Mouse (Mus musculus) lung, postnatal 36 days (tissue): Measurements from ENCODE around the gene Clcn6.
A peak's percentile ranks its signal among the peaks of the same experiment; 100 is the strongest.

ENCODE experiments used
- DNase-seq: peaks from one replicate; pipeline ENCODE4 v3.0.0; 2022; ENCODE audit warnings: mixed read lengths

Clcn6 gene

DNA sequence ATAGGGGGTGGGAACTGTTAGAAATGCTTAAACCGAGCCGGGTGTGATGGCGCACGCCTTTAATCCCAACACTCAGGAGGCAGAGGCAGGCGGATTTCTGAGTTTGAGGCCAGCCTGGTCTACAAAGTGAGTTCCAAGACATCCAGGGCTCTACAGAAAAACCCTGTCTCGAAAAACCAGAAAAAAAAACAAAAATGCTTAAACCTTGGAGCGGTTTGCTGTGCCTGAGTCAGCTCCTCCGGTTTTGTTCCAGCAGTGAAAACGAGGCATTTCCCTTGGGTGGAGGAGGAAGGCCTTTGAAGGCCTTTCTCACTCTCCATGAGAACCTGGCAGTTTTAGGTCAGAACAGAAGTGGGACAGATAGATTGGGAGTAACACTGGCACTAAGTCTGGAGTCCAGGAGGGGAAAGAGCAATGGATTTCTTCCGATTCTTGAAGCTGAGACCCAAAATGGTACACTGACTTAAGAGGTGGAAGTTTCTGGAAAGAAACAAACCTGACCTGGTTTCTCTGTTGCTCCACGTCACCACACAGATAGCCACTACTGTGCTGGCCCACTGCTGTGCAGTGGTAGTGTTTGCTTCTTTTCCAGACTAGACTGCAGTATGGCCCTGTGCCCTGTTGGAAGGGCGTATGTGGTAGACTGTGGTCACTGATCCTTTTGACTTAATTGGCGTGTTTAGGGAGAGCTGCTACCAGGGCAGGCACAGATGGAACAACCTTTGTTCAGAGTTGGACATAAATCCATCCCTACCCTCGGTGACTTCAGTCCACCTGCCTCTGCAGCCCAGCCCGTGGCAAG lies 1.6 kb upstream of the Clcn6 start:
- DNase-seq, result peak; percentile 23

DNA sequence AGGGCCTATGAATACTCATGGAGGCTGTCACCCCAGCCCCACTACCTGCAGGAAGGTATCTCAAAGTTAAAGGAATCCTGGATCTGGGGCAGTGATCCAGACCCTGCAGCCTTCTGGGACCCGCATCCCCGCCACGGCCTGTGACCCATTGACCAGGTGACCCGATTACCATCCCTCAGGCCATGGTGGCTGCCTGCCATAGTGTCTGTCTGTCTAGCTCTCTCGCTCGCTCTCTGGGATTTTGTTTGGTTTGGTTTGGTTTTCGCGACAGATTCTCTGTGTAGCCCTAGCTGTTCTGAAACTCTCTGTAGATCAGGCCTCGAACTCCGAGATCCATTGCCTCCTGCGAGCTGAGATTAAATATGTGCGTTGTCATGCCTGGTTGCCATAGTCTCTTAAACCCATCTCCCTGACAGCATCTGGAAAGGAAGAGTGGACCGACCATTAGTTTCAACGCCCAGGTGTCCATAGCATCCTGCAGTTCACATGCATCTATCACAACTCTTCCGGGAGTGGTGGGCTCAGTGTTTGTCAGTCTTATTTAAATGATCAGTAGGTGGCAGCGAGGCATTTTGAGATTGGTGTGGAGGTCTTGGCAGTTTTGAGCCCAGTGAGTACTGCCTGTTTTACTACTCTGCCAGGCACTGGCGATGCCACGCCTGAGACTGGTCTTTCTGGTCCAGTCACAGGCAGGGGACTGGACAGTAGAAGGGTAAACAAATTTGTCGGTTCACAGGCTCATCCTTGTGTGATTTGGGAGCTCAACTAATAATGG lies 820 bp upstream of the Clcn6 start:
- DNase-seq, result no peak

DNA sequence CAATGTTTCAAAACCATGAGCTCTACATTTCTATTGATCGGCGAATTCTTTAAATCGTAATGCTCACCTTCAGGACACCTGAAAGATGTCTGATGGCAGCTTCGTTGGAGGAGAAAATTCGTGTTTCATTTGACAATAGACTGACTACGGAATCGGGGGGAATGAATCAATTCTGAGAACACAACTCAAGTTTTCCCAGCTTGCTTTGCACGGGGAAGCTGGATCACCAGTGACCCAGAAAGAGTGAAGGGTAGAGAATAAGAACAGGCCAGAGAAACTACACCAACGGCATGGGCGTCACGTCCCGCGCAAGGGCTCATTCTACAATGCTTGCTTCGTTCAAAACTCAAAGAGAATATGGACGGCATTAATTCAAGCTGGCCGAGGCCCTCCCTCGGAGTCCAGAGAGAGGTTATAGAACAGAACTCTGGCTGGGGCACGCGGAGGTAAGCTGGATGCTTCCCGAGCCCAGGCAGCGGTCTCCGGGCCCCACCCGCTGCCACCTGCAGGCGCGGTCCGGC lies 482 bp downstream of the Clcn6 start:
- no peak for DNase-seq

DNA sequence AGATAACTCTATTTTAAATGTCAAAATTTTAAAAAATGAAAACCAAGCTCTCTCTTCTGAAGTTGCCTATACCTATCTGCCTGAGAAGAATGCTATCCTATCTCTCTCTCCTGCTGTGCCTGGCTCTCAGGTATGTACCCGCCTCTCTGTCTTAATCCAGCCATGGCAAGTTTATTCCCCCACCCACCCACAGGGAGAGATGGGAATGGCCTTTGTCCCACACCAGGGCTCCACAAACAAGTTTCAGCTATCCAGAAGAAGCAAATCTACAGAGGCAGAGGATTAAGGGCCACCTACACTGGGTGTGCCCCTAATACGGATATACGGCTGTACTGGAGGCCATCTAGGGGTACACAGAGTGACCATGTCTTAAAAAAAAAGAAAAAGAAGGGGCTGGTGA lies 3.2 kb downstream of the Clcn6 start:
- DNase-seq, result no peak

DNA sequence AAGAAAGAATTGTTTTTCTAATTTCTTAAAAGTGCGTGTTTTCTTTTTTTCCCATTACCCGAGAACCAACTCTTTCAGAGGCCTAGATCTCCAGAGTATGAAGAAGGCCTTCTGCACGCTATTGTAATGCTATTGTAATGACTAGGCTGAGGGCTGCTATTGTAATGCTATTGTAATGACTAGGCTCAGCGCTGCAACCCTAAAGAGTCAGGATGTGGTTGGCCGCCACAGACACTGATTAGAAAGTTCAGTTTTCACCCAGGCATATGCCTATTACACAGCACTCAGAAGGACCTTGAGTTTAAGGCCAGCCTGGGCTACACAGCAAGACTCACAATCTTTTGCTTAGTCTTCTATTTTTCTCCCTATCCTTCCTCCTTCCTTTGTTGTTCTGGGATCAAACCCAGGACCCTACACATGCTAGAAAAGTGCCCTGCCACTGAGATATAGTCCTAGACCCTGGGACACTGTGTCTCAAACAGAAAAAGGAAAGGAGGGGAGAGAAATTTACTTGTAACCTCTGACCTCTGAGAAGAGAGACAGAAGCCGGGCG lies 4.7 kb downstream of the Clcn6 start:
- DNase-seq, result no peak

DNA sequence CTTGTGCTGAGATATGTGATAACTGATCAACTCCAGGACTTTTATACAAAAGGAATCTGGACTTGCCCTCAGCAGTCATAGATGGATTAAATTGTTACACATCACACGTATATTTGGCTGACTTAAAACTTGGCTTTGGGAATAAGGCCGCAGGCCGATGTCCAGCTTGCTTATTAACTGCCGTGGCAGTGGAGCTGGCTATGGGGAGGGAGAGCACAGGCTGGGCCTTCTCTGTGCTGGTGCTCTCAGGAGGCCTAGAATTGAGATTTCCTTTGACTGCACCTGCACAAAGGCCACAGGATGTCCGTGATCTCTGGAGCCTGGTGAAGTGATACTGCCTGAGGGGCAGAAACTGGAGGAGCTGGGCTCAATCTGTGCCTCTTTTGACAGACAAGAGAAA lies 8.1 kb downstream of the Clcn6 start:
- no peak for DNase-seq

DNA sequence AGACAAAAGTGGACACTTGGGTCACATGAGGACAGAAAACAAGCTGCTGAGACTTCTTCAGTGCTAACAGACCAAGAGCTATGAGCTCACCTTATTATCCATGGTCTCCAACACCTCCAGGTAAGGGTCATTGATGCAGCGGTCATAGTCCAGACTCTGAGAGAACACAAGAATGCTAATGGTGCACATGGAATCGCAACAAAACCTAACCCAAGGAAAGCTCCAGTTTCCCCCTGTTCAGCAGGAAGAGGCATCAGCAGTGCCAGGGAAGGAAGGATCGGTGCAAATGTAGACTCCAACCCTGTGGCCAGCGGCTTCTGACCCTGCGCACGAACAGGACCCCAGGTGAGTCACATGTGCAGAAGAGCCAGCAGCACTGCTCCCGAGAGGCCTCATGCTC lies 9.3 kb downstream of the Clcn6 start:
- no peak for DNase-seq

DNA sequence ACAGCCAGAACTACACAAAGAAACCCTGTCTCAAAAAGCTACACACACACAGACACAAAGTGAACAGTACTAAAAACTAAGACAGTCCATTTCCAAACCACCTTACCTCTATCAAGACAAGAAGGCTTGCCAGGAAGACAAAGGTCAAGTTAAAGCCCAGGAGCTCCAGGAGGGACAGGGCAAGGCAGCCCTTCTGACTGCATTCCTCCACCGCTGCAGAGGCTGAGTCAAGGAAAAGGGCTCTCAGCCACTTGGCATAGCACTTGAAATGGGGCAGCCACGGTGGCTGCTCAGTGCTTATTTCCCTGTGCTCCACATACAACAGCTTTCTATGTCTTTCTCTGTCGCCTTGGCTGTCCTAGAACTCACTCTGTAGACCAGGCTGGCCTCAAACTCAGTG lies 14.6 kb downstream of the Clcn6 start:
- DNase-seq, result peak; percentile 50

DNA sequence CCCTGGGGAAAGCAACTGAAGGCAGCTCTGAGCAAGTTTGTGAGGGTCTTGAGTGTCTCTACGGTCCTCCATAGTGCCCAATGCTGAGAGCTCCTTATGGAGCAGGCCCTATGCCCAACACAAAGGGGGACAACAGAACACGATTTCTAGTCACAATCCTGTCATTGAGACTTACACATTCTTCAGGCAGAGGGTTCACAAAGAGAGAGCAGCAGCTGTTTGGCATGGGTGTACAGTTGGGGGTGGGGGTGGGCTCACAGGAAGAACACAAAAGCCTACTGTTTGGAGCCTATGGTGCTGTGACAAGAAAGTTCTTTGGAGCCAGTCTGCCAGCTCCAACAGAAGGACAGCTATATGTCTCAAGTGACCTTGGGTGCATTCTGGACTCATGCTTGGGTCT lies 20.2 kb downstream of the Clcn6 start:
- DNase-seq, result no peak

DNA sequence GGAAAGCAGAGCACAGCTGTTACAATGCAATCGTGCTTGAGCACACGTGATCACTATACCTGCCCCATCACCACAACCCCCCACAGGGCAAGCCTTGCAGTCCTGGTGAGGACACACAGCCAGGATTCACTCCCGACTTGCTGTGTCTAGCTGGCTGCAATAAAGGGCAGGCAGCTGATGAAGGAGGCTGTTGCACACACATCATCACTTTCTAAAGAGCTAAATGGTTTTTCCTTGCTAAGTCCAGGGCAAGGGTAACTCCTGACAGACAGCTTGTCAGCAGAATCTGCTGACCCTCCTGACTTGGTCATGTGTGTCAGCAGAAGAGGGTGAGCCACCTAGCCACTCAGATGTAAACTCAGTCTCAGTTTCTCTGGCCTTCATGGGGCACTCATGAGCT lies 21.6 kb downstream of the Clcn6 start:
- no peak for DNase-seq

DNA sequence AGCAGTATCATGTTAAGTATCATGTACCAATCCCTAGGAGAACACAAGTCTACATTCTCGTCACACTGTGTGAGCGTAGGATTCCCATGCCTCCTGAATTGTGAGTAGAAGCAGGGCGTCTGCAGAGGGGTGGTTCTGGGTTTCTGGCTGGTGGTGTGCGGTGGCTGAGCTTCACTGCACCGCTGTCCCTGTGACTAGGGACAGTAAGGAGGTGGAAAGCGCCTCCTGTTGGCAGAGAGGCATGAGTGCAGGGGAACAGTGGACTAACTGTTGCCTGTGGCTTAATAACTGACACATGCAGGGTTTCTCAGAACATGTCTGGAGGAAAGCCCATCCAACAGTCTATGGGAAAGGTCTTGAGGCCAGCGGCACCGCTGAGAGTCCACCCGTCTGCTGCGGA lies 23.2 kb downstream of the Clcn6 start:
- DNase-seq, result no peak

DNA sequence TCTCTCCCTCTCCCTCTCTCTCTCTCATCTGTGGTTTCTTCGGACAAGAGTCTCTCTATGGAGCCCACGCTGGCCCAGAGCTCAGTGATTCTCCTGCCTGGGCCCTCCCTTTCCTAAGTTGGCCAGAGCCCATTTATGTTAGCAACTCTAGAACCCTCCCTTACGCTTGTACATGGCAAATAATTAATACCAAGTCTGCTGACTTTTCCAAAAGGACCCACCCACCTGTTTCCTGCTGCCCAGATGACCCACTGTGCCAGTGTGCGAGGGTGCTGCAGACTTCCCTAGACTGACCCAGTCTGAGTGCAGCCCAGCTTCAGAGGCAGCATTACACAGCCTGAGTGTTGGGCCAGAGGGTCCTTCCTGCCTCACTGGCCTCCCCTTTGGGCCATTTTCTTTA lies 26.4 kb downstream of the Clcn6 start:
- DNase-seq, result no peak

DNA sequence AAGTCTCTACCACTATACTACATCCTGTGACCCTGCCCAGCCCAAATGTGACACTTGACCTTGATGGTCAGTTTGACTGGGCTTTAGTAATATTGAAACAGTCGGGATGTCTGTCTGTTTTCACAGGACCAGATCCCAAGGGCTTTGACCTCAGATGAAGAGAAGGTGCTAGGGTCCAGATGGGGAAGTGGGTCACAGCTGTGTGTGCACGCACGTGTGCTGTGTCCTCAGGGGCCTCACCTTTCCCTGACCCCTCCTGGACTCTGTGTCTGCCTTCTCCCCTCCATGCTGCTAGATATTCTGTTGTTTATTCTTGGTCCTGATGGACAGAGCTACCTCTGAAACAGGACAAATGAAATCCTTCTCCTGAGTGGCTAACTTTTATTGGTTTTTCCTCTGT lies 27.3 kb downstream of the Clcn6 start:
- DNase-seq, result no peak

DNA sequence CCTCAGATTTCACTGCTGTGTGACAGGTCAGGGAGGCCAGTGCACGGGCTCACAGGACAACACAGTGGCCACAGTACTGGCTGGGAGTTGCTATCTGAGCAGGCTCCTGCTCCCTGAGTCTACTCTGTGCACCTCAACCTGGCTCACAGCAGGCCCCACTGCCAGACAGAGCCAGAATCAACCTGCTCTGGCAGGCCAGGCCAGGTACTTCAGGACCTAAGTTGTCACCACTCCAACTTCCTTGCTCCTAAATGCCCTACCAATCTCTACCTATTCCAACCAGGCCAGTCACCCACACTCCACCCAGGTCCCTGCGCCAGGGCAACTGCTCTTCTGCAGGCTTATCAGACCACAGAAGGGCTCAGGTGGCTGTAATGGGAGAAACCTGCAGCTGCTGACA lies 29.0 kb downstream of the Clcn6 start:
- DNase-seq, result peak; percentile 25

DNA sequence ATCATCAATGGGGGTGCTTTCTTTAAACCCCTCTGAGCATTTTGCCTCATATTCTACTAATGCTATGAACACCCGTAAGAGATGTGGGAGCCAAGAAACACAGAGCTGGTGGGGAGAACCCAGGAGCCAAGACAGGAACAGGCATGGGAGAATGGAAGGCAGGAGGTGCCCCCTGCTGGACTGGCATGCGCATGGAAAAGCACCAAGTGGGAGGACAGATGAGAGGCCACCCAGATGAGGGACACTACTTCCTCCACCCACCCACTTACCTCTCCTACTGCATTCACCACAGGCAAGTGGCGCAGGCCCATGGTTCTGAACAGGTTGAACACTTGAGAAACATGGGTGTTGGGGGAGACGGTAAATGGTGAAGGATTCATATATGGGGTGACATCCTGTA lies 30.2 kb downstream of the Clcn6 start:
- DNase-seq, result peak; percentile 43

DNA sequence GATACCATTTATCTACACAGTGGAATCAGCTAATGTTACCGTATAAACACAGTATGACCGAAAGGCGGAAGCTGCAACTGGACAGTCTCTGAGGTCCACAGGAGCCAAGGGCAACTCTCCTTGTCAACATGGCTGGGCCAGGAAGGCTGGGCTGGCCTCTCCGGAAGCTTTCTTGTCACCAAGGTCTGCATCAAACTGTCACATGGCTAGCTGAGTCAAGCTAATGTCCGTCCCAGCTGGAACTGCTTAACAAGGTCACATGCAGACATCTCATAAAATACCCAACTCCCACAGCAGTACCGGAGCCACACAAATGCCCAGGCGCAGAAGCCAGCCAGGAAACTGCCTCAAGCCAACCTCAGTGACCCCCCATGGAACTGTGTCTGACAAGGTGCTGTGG lies 34.3 kb downstream of the Clcn6 start:
- no peak for DNase-seq

DNA sequence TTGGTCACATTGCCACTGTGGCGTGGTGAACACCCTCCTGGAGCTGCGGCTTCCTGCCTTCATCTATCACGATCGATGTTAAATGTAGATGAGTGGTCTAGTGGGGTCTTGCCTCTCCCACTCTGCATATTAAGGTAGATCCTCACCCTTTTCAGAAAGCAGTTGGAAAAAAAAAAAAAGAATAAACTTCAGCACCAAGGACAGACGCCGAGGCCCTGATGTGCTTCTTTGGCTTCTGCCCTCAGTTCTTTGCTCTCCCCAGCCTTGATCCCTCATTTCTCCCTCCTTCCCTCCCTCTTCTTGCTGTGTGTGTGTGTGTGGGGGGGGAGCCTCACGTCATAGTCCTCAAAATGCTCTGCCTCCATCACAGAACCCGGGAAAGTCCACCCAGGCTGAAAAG lies 36.8 kb downstream of the Clcn6 start:
- no peak for DNase-seq

DNA sequence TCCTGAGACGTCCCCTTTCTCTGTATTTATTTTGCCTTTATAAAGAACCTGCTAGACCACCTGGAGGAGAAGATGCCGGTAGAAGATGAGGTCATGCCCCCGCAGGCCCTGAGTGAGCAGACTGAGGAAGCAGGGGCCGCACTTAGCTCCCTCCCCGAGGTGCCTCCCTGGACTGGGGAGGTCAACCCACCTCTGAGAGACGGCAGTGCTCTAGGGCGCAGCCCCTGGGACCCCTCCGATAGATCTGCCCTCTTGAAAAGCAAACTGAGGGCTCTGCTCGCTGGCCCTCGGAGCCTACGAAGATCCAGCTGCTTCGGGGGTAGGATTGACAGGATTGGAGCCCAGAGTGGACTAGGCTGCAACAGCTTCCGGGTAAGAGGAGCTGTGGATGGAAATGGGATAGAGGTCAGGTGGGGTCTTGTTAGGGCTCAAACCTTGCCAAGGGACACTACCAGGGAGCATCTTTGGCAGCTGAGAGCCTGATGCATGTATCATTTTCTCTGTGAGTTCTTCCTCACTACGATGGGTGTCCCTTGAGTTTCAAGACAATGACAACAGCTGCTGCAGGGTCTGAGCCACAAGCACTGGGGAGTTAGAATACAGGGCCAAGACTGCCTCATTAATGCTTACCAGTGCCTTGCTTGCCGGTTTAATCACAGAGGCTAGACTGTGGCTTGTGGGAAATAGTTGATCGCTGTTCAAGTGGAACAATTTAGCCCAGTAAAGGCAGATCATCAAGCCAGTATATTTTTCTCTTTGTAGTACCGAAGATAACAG lies 37.4 kb downstream of the Clcn6 start:
- no peak for DNase-seq

DNA sequence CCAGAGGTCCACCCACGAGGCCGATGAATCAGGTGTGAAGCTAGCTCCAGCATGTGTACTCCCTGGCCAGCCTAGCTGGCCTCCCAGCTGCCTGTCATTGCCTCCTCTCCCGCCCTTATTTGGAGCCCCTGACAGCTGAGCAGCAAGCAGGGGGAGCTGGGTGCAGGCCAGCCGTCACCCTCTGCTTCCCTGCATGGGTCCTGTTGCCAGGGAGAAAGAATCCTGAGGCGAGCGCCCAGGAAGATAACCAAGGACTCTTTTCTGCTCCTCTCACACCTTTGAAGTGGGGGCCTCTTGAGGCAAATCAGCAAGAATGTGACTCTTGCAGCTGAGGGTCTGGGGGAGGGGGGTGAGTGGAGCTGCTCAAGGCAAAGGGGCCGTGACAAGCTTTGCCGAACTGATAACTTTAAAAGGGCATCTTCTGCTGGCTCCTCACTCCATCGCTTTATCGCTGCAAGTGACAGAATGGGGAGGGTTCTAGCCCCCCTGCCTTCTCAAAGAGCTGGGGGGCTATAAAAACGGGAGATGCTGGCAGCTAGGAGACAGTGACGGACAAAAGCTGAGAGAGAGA lies 38.3 kb downstream of the Clcn6 start, which contains the start of gene Nppa:
Gene Nppa (plus strand): TSS at position 521 of the 571 bp plus-strand sequence.
- DNase-seq, result no peak

DNA sequence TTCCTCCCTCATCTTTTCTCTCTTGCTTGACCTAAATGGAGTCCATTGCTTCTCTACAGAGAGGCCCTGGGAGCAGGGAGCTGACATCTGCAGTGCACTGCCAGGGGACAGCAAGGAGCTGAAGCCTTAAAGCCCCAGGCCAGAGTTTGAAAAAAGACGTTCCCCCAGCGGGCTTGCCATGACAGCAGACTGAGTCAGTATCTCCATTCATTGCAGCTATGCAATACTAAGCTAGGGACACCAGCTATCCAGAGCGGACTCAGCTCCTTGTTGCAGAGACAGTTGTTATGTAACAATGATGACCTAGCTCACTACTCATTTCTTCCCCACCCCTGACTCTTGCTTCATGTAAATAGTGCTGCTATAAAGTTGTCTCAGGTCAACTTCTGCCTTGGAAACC lies 43.3 kb downstream of the Clcn6 start:
- no peak for DNase-seq

DNA sequence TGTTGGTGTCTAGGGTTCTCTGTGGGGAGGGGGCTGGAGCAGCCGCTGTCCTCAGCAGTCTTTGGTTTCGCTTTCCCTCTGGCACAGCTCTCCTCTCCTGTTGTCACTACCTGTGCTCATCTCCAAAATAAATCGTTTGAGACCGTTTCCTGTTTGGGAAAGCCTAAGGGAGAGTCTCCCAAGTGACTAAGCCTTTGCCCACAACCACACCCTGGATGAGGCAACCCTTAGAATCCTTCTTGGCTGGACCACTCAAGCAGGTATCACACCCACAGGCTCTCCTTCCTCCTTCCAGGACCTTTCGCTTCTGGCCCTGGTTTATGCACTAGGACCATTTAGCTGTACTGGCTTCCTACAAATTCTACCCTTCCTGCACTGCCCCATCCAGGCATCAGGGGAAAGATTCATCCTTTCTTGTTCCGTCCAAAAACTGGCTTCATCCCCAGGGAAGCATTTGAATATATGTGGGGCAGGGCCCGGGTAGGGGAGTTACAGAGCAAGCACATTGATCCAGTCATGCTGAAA lies 45.0 kb downstream of the Clcn6 start:
- DNase-seq, result peak; percentile 3
